Comparison of ENCODE assay signal across 16 mouse cellular contexts in the genomic region with DNA sequence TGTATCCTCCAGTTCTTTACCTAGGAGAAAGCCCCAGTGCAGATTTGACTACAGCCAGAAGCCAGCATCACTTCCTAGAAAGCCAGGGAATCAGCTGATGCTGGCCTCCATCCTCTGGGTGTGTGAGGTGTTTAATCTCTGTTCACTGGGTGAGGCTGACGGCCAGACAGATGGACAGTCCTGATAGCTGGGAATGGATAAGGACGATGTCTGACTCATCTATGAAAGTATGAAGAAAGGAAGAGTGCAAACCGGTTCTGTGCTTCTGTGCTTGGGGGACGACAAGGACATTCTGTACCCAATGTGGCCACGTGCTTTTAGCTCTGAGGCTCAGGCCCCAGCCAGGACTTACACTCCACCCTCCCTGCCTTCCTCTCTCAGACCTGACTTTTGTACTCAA.
A peak's percentile ranks its signal among the peaks of the same experiment; 100 is the strongest.
DNase-seq lines count a peak whose midpoint lies in the region; ATAC-seq and TF ChIP-seq lines count a peak whose summit lies in the region.
"Had no signal": no experiment of that assay in that cellular context is flagged by ENCODE, and none has a peak within 500 bp of the region (broad histone marks: within the 10 kb centered on the region; RNA-seq: fewer than 3 reads in every experiment).

No protein-coding gene starts in this region.

- no peaks in the 10 kb centered on the region for H3K36me3 ChIP-seq in heart, embryonic 10.5 days
- no peaks in the 10 kb centered on the region for H3K36me3 ChIP-seq in G1E (replicated peaks)
- H3K36me3 ChIP-seq: embryonic facial prominence, embryonic 13.5 days; kidney, embryonic 15.5 days; midbrain, embryonic 13.5 days; neural tube, embryonic 12.5 days had no signal

- H3K4me1 ChIP-seq in heart, embryonic 10.5 days = peaks cover 46% of the 10 kb centered on the region
- peaks cover 85% of the 10 kb centered on the region for H3K4me1 ChIP-seq in G1E (ENCODE audit: insufficient read depth, low read depth, low read length)

- peak; percentile 71 for ATAC-seq in G1E (ENCODE audit: extremely low read depth, insufficient number of reproducible peaks, low FRiP score, poor library complexity, severe bottlenecking)
- peak; percentile 66 for ATAC-seq in erythroid progenitor cell, adult 5-6 weeks (replicated peaks; ENCODE audit: low FRiP score, poor library complexity, severe bottlenecking)
- peak; percentile 7; the same call in 1 of the 2 replicates for ATAC-seq in megakaryocyte progenitor cell, adult 5-6 weeks (replicated peaks; ENCODE audit: poor library complexity)
- ATAC-seq: midbrain, embryonic 13.5 days had no signal

- intact Hi-C loops in heart, postnatal 36 days (cut with DNase I) = loop anchor here (5.0 kb wide), 1 partner anchor 208 kb away; no protein-coding TSS in a partner anchor

- H3K27ac ChIP-seq in heart, embryonic 10.5 days = peak overlapping the region; percentile 31; the same call in 1 of the 2 replicates
- H3K27ac ChIP-seq: embryonic facial prominence, embryonic 13.5 days; kidney, embryonic 15.5 days; midbrain, embryonic 13.5 days; neural tube, embryonic 12.5 days had no signal

- no peaks in the 10 kb centered on the region for H3K27me3 ChIP-seq in heart, embryonic 10.5 days (ENCODE audit: insufficient read depth, poor library complexity, severe bottlenecking)
- peaks cover 8% of the 10 kb centered on the region; the same call in 1 of the 2 replicates for H3K27me3 ChIP-seq in G1E (ENCODE audit: insufficient read depth, low read length)
- H3K27me3 ChIP-seq: embryonic facial prominence, embryonic 13.5 days; kidney, embryonic 15.5 days; midbrain, embryonic 13.5 days; neural tube, embryonic 12.5 days had no signal

- TF ChIP-seq CTCF in G1E (IDR thresholded peaks at IDR 0.05; ENCODE audit: low read depth, low read length) = no peak

- WGBS in heart, embryonic 10.5 days = 48% methylated on average over 5 of the region's 5 CpGs

- no peak overlapping the region for H3K4me3 ChIP-seq in heart, embryonic 10.5 days
- no peak overlapping the region; the same call in 1 of the 2 replicates for H3K4me3 ChIP-seq in G1E (ENCODE audit: low read depth, low read length)
- H3K4me3 ChIP-seq: embryonic facial prominence, embryonic 13.5 days; kidney, embryonic 15.5 days; midbrain, embryonic 13.5 days; neural tube, embryonic 12.5 days had no signal

- peak; percentile 89 for DNase-seq in heart, embryonic 10.5 days (ENCODE audit: low spot score)
- DNase-seq in heart, postnatal 36 days = no peak
- peak; percentile 20 for DNase-seq in G1E (ENCODE audit: low spot score)
- DNase-seq in layer of hippocampus, adult 8-10 months (ENCODE audit: low spot score in 2 of 2) = no peak
- no peak for DNase-seq in thymus, postnatal 4 days
- no peak for DNase-seq in neural tube, embryonic 10.5 days (ENCODE audit: extremely low spot score, low spot score)
- DNase-seq: cerebellum, postnatal 10 days; heart, postnatal 10 days; lung, embryonic 14.5 days; right cerebral cortex, adult 18-20 months had no signal

- H3K9me3 ChIP-seq in heart, embryonic 10.5 days = no peaks in the 10 kb centered on the region
- H3K9me3 ChIP-seq in G1E (replicated peaks) = no peaks in the 10 kb centered on the region
- H3K9me3 ChIP-seq: embryonic facial prominence, embryonic 13.5 days; kidney, embryonic 15.5 days; midbrain, embryonic 13.5 days; neural tube, embryonic 12.5 days had no signal

Comparison
In these comparisons a context has a peak if more than half of its experiments do, and no peak if none do; other contexts are left out.
1. DNase-seq: peak in heart, embryonic 10.5 days (single experiment) and G1E (single experiment); none in heart, postnatal 36 days (0 of 2), layer of hippocampus, adult 8-10 months (0 of 2), thymus, postnatal 4 days (single experiment) and neural tube, embryonic 10.5 days (single experiment).
2. ATAC-seq: peak in every context shown above with its lines; median percentile 71 in G1E; 66 in erythroid progenitor cell, adult 5-6 weeks; 7 in megakaryocyte progenitor cell, adult 5-6 weeks.